Mouse (Mus musculus): ENCODE data around the gene Elf1. TPM values are rescaled to one million over a fixed set of nuclear protein-coding genes. Genes with fewer than 3 reads are reported as not detected.
A peak's percentile ranks its signal among the peaks of the same experiment; 100 is the strongest.

The Elf1 gene
- polyA plus RNA-seq, 1 experiment, result 27.8 TPM

DNA sequence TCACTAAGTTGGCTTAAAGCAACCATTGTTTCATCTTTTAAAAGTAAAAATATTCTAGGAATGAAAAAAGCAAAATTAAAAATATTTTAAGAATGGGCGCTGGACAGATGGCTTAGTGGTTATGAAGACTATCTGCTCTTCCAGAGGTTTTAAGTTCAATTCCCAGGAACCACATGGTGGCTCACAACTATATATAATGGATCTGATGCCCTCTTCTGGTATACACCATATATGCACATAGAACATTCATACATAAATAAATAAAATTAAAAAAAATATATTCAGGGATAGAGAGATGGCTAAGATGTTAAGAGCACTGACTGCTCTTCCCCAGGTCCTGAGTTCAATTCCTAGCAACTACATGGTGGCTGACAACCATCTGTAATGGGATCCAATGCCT is 15.4 kb upstream of the Elf1 start:
- Histone ChIP-seq H3K4me1 (ENCODE audit: control insufficient read depth, insufficient read depth, low read length) (no peaks in the 10 kb centered on the region), H3K27ac (ENCODE audit: insufficient read depth, low read length) (no peak overlapping the region), H3K4me3 (ENCODE audit: insufficient read depth, low read length) (no peak overlapping the region)
- no peak for TF ChIP-seq CTCF (IDR thresholded peaks at IDR 0.05; ENCODE audit: borderline replicate concordance, insufficient read depth, low read length)
- no peak for TF ChIP-seq POLR2A (IDR thresholded peaks at IDR 0.05; ENCODE audit: low read depth, low read length)

DNA sequence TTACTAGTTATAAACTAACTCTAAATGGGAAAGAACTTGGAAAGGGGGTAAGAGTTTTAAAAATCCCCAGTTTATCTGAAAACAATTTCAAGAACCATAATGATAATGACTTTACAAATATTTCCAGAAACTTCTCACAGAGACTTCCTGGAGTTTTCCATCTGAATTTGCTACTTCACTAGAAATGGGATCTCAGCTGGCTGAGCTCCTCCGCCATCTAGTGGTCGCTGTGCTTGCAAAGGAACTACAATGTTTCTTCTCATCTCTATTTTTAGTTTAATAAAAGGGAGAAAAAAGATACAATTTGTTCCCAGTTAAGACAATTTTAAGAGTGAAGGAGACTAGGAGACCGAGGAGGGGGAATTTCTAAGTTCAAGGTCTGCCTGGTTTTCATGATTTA is 13.4 kb upstream of the Elf1 start:
- Histone ChIP-seq H3K4me1 (ENCODE audit: control insufficient read depth, insufficient read depth, low read length) (no peaks in the 10 kb centered on the region), H3K4me3 (ENCODE audit: insufficient read depth, low read length) (no peak overlapping the region), H3K27ac (ENCODE audit: insufficient read depth, low read length) (no peak overlapping the region)
- TF ChIP-seq CTCF (IDR thresholded peaks at IDR 0.05; ENCODE audit: borderline replicate concordance, insufficient read depth, low read length) (peak; percentile 72; the same call in 1 of the 2 replicates), POLR2A (IDR thresholded peaks at IDR 0.05; ENCODE audit: low read depth, low read length) (no peak)

DNA sequence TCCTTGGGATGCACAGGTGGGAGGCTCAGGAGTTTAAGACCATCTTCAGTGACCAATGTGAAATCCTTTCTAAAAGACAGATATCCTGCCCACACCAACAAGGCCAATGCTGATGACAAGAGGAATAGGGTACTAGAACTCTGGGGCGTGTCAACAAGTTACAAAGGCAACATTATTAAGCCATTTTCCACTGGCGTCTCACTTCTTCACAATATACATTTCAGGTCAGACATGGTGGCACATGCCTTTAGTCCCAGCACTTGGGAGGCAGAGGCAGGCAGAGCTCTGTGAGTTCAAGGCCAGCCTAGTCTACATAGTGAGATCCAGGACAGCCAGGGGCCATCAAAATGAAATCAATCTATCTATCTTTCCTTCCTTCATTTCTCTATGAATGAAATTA is 7.6 kb upstream of the Elf1 start:
- Histone ChIP-seq H3K4me3 (ENCODE audit: insufficient read depth, low read length) (no peak overlapping the region), H3K4me1 (ENCODE audit: control insufficient read depth, insufficient read depth, low read length) (no peaks in the 10 kb centered on the region), H3K27ac (ENCODE audit: insufficient read depth, low read length) (no peak overlapping the region)
- no peak for TF ChIP-seq POLR2A (IDR thresholded peaks at IDR 0.05; ENCODE audit: low read depth, low read length)
- no peak for TF ChIP-seq CTCF (IDR thresholded peaks at IDR 0.05; ENCODE audit: borderline replicate concordance, insufficient read depth, low read length)

- TF ChIP-seq POLR2A (IDR thresholded peaks at IDR 0.05; ENCODE audit: low read depth, low read length) (peak; percentile 91; the same call in 1 of the 2 replicates), CTCF (IDR thresholded peaks at IDR 0.05; ENCODE audit: borderline replicate concordance, insufficient read depth, low read length) (no peak)
- Histone ChIP-seq H3K27ac (ENCODE audit: insufficient read depth, low read length) (peak within 1 kb of the TSS; percentile 96), H3K4me1 (ENCODE audit: control insufficient read depth, insufficient read depth, low read length) (peaks cover 8% of the 10 kb centered on the region; the same call in 1 of the 2 replicates), H3K4me3 (ENCODE audit: insufficient read depth, low read length) (peak within 1 kb of the TSS; percentile 60)
Measured at GRCm38 (mm10) chr14:79481339-79482151, 551 bp downstream of the Elf1 start, which contains the start of gene Wbp4. TSS of gene Wbp4 (minus strand) at chr14:79481520.

DNA sequence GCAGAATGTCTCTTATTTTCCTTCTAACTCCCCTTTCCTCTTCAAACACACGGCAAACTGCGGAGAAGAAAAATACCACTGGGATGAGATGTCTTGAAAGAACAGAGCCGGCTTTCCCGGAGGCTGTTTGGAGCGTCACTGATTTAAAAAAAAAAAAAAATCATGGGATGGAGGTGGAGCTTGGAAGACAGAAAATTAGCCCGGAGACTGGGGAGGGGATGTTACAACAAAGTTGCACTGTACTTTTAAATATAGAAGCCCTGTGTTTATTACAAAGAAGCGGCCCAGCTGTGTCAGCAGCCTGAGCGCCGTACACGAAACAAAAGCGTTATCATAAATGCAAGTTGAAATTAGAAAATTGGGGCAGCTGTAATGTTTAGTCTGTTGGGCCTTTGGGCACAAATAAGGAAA is 1.3 kb downstream of the Elf1 start:
- TF ChIP-seq CTCF (IDR thresholded peaks at IDR 0.05; ENCODE audit: borderline replicate concordance, insufficient read depth, low read length), result no peak
- TF ChIP-seq POLR2A (IDR thresholded peaks at IDR 0.05; ENCODE audit: low read depth, low read length), result peak; percentile 40; the same call in 1 of the 2 replicates
- Histone ChIP-seq H3K27ac (ENCODE audit: insufficient read depth, low read length) (peak overlapping the region; percentile 96), H3K4me1 (ENCODE audit: control insufficient read depth, insufficient read depth, low read length) (peaks cover 8% of the 10 kb centered on the region; the same call in 1 of the 2 replicates), H3K4me3 (ENCODE audit: insufficient read depth, low read length) (peak overlapping the region; percentile 60)

DNA sequence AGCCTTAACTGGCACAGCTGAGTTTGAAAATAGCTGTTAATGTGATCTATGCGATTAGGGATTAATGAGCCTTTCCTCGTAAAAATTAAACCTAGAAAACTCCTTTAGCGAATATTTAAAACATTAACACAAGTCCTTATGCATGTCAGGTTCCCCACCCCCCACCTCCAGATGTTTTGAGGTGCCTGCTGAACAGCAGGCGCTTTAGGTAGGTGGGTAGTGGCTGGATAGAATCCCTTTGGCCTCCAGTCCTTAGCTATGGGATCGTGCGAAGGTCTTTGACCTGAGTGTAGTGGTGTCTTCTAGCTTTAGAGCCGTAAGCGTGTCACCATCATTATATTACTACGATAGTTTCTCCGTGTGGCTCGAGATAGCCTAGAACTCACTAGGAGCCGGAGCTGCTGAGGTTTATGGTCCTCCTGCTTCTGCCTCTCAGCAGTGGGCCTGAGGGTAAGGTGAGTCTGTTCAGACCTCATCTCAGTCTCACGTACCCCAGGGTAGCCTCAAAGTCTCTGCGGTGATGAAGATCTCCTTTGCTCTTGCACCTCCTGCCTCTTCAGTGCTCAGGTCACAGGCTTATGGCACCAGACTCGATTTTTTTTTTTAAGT is 1.9 kb downstream of the Elf1 start:
- peak overlapping the region; percentile 60 for H3K4me3 ChIP-seq (ENCODE audit: insufficient read depth, low read length)
- H3K4me1 ChIP-seq (ENCODE audit: control insufficient read depth, insufficient read depth, low read length), result peaks cover 9% of the 10 kb centered on the region; the same call in 1 of the 2 replicates
- peak; percentile 7; the same call in 1 of the 2 replicates for TF ChIP-seq POLR2A (IDR thresholded peaks at IDR 0.05; ENCODE audit: low read depth, low read length)
- TF ChIP-seq CTCF (IDR thresholded peaks at IDR 0.05; ENCODE audit: borderline replicate concordance, insufficient read depth, low read length), result no peak
- peak overlapping the region; percentile 96 for H3K27ac ChIP-seq (ENCODE audit: insufficient read depth, low read length)

DNA sequence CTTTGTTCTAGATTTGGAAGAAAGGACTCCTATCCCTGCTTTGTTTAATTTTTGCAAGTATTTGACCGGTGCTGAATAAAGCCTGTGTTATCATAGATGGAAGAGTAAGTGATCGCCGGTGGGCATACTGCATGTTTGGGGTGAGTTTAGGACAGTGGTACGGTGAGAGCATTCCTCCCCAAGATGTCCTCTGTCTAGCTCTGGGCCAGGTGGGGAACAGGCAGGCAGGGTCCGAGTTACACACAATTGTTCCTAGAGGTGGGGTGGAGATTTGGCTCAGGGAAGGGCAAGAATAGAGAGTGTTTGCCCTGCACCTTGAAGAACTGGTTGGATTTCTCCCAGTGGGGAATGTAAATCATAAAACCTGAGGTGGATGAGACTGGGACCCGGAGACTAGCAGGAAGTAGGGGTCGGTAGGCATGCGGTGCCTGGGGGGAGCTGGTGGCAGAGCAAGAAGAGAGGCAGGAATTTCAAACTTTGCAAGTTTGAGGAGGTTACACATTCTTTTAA is 2.7 kb downstream of the Elf1 start:
- Histone ChIP-seq H3K4me1 (ENCODE audit: control insufficient read depth, insufficient read depth, low read length) (peaks cover 9% of the 10 kb centered on the region; the same call in 1 of the 2 replicates), H3K27ac (ENCODE audit: insufficient read depth, low read length) (0 out of 2 replicates have a peak overlapping the region, but pooled peaks have one; percentile 96), H3K4me3 (ENCODE audit: insufficient read depth, low read length) (peak overlapping the region; percentile 60)
- TF ChIP-seq POLR2A (IDR thresholded peaks at IDR 0.05; ENCODE audit: low read depth, low read length) (no peak), CTCF (IDR thresholded peaks at IDR 0.05; ENCODE audit: borderline replicate concordance, insufficient read depth, low read length) (no peak)

- peak overlapping the region; percentile 23 for H3K27ac ChIP-seq (ENCODE audit: insufficient read depth, low read length)
- no peak for TF ChIP-seq POLR2A (IDR thresholded peaks at IDR 0.05; ENCODE audit: low read depth, low read length)
- H3K4me3 ChIP-seq (ENCODE audit: insufficient read depth, low read length), result peak overlapping the region; percentile 5; the same call in 1 of the 2 replicates
- peaks cover 6% of the 10 kb centered on the region; the same call in 1 of the 2 replicates for H3K4me1 ChIP-seq (ENCODE audit: control insufficient read depth, insufficient read depth, low read length)
Measured at GRCm38 (mm10) chr14:79486617-79486992, 5.6 kb downstream of the Elf1 start.

DNA sequence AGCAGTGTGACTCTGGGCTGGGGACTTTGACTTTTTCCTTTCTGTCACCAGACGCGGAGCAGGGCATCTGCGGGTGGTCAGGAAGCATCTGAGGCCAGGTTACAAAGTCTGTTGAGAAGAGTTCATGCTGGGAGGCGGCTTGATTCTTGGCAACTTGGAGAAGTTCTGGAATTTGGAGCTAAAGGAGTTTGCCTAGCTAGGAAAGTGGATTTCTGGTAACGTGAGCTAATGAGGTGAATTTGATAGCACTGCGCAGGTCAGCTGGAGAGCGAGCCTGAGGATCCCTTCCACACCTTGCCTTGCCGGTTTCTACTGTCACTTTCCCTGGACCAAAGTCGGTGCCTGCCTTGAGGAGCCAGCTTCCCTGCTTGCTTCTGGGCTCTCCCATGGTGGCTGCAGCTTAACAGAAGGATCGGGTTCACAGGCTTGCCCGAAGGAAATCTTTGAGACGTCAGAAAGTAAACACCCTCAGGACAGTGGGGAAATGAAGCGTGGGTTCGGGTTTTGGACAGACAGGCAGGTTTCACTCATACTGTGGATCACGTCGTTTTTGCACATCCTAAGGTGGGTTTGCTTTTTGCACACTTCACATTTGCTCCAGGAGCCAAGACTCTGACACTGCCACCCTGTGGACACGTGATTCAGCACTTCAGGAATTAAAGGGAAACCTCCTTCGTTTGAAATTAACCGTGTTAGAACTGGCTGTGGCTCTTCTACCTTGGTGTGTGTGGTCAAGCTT is 6.2 kb downstream of the Elf1 start:
- Histone ChIP-seq H3K4me1 (ENCODE audit: control insufficient read depth, insufficient read depth, low read length) (peaks cover 6% of the 10 kb centered on the region; the same call in 1 of the 2 replicates), H3K27ac (ENCODE audit: insufficient read depth, low read length) (peak overlapping the region; percentile 23), H3K4me3 (ENCODE audit: insufficient read depth, low read length) (peak overlapping the region; percentile 5)
- 0 out of 2 replicates have a peak, but pooled peaks have one; percentile 20 for TF ChIP-seq POLR2A (IDR thresholded peaks at IDR 0.05; ENCODE audit: low read depth, low read length)
- TF ChIP-seq CTCF (IDR thresholded peaks at IDR 0.05; ENCODE audit: borderline replicate concordance, insufficient read depth, low read length), result peak; percentile 23; the same call in 1 of the 2 replicates
